Mouse (Mus musculus): Measurements from ENCODE around the gene Cdc25a.

DNA sequence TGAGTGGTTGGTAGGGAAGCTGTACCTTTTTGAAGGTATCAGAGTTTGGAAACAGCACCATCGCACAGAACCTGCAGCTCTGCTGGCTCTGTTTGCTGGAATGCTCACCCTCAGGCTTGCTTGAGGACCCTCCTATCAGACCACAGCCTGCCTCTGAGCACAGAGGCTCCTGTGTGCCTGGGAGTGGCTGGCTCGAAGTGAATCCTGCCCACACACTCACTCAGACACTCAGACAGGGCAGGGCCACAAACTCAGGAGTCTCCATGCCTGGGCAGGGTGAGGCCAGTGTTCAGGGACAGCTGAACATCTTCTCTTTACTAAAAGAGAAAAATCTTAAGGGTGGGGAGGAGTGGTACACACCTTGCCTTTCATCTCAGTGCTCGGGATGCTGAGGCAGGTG is 25.2 kb downstream of the Cdc25a start:
- TF ChIP-seq POLR2A (IDR thresholded peaks at IDR 0.05; ENCODE audit: insufficient read length, low read depth) (no peak), REST (IDR thresholded peaks at IDR 0.05; ENCODE audit: insufficient read depth, insufficient read length) (no peak), MAX (IDR thresholded peaks at IDR 0.05; ENCODE audit: low read depth) (no peak), MYOD1 (IDR thresholded peaks at IDR 0.05; ENCODE audit: control insufficient read depth in 1 of 3, insufficient read length in 2 of 3, low read depth in 2 of 3) (no peak), USF1 (IDR thresholded peaks at IDR 0.05; ENCODE audit: low read depth) (no peak), TCF3 (IDR thresholded peaks at IDR 0.05; ENCODE audit: insufficient read length, low read depth) (no peak), POLR2AphosphoS2 (IDR thresholded peaks at IDR 0.05; ENCODE audit: insufficient read length, low read depth) (no peak), CEBPB (IDR thresholded peaks at IDR 0.05; ENCODE audit: insufficient read depth, poor library complexity, severe bottlenecking) (no peak), E2F4 (IDR thresholded peaks at IDR 0.05; ENCODE audit: insufficient read depth) (no peak), SRF (IDR thresholded peaks at IDR 0.05; ENCODE audit: control insufficient read depth, insufficient read length, low read depth) (no peak), TCF12 (IDR thresholded peaks at IDR 0.05; ENCODE audit: insufficient read depth, poor library complexity, severe bottlenecking) (no peak)
